Mouse (Mus musculus): ENCODE measurements at regions not wholly inside any gene's neighbourhood (a gene's known extent, or its start where the extent isn't known, plus 50 kb on each side); places are given as distances from the start of the nearest gene placed in this dataset.

DNA sequence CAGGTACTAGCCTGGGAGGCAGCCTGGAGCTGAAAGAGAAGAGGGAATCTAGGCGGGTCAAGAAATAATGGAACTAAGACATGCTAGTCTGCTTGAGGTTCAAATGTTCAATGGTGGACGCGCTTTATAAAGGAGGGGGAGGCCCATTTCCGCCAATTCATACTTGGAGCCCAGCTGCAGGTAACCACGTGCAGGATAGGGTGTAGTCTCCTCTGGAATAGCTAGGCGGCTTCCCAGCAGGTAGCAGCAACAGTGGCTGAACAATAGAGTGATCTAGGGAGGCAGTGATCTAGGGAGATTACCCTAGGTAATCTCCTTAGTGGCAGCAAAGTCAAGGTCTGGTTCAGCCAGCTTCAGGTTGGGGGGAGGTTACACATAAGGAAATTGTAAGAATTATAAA, 134.6 kb downstream of the Sh2d4b start:
- no peak for DNase-seq

DNA sequence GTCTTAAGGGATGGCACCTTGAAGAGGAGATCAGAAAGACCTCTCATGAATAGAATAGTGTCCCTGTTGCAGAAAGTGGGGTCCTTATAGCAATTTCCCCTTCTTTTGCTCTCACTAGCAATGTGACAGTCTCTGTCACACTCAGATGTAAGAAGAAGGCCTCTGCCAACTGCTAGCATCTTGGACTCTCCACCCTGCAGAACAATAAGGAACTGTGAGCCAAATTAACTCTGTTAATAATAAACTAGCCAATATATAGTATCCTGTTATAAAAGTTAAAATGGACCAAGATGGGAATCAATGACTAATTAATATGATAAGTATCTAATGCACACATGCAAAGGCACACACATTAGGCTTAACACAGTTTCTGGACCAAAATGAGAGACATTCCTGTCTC, 152.5 kb downstream of the Sh2d4b start:
- no peak for DNase-seq

DNA sequence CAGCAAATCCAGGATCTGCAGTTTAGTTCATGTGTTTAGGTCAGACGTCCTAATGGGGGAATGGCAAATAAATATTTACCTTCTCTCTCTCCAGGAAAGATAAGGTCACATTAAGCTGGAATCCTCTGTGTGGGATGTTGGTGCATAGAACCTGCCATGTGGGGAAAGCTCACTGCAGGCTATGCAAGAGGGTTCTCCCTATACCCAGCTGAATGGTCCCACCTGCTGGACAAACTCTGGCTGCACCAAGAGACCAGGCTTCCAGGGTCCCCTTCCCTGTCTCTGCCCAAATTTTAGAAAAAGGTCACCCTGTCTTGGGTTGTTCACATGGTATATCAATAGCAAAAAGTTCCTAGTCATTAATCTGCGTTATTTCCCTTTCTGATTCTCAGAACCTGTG, 161.2 kb downstream of the Sh2d4b start:
- peak; percentile 7 to 12 for DNase-seq

DNA sequence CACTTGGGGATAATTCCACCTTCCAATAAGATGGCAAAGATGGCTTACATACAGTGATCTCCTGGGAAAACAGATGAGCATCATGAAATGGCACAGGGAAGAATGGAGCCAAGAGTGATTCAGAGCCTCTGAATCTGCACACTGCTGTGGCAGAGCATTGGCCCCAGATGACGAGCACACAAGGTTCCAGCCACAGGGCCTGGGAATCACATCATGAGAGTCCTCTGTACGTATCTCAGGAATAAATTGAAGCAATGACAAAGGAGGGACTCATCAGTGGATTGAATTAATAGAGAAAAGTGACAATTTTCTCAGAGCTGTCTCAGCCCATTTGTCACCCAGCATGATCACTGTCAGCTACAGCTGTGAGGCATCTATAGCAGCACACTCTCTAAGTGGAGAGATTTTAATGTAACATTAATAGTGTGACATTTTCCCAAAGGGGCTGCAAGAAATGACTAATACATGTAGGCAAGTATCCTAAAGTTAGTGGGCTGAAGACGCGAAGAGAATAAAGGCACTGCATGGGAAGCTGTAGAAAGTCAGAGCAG, 184.0 kb downstream of the Sh2d4b start:
- DNase-seq: no peak

DNA sequence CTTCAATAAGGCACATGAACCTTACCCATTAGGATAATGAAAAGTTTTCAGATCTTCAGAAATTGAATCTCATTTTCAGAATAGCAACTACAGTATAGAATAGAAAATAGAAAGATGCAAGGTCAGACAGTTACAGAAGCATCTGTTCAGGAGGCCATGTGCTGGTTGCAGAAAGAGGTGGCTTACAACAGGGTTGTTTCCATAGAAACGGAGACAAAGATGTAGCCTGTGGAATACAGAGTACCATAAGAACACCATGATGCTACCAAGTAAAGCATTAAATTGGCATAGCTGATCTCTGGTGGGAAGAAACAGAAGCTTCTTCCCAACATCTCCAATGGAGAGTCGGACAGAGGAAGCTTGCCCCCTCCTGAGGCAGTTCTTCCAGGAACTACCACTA, 185.6 kb downstream of the Sh2d4b start:
- no peak for DNase-seq

DNA sequence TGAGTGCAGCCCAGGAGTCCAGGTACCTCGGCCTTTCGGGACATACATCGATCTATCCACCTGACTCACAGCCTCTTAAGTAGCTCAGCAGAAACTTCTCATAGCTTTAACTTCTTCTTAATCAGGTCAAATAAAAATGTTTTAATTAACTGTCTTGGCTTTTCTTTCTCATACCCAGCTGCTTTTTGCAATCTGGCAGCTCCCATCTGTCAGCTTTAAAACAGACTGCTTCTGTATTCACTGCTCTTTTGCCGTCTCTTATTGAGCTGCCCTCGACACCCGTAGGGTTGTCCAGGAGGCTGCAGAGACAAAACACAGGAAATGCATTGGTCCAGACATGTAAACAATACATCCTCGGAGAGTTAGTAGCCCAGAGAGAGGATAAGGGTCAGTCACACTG, 189.6 kb downstream of the Sh2d4b start:
- no peak for DNase-seq

DNA sequence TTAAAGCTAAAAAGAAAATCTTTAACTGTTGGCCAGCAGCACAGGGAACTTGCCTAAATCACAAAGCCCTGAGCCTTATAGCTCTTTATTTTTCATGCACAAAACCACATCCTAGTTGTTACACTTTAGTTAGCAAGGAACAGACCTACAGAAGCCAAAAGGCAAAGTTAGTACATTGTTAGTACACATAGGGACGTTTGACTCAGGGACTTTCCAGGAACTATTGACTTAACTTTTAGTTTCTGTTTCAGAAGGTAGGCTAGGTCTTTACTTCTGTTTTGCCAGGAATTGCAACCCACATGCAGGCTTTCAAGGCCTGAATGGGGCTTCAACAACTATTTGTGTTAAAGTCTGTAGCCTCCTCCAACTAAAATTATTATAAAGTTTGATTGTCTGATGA, 211.4 kb downstream of the Sh2d4b start:
- no peak for DNase-seq

DNA sequence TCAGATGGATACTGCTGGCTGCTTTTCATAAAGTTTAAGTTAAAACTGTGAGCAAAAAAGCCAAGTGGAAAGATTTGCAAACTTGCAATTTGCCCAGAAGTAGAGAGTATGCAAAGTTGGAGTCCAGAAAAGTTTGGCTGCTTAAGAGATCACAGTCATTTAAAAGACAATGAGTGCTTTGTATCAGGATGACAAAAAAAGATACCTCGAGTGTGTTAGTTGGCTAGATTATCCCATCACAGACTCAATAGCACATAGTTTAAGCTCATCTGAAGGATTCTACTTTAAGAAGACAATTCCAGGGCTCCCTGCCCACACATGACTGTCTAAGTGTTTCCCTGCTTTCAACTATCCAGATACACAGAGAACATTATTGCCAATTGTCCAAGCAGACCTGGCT, 239.5 kb downstream of the Sh2d4b start:
- DNase-seq: no peak

All from cerebellum, adult 18-20 months (tissue).